Mouse (Mus musculus): ENCODE results near the gene Peli2. TPM values are rescaled to one million over a fixed set of nuclear protein-coding genes. Genes with fewer than 3 reads are reported as not detected.

Gene Peli2
- total RNA-seq, 1 experiment from 2014 or later: 6.6 TPM

- no peak for ATAC-seq (replicated peaks in 1 of 2; ENCODE audit: insufficient read depth in 1 of 2, low FRiP score in 2 of 2, low TSS enrichment in 1 of 2, low read depth in 1 of 2, poor library complexity in 2 of 2, severe bottlenecking in 2 of 2)
Measured at GRCm38 (mm10) chr14:48167020-48167419, 46.4 kb downstream of the Peli2 start.

GRCm38 (mm10) chr14:48168116-48168515, 47.5 kb downstream of the Peli2 start:
- ATAC-seq (replicated peaks in 1 of 2; ENCODE audit: insufficient read depth in 1 of 2, low FRiP score in 2 of 2, low TSS enrichment in 1 of 2, low read depth in 1 of 2, poor library complexity in 2 of 2, severe bottlenecking in 2 of 2): no peak

GRCm38 (mm10) chr14:48169970-48170369, 49.3 kb downstream of the Peli2 start:
- ATAC-seq (replicated peaks in 1 of 2; ENCODE audit: insufficient read depth in 1 of 2, low FRiP score in 2 of 2, low TSS enrichment in 1 of 2, low read depth in 1 of 2, poor library complexity in 2 of 2, severe bottlenecking in 2 of 2): no peak

DNA sequence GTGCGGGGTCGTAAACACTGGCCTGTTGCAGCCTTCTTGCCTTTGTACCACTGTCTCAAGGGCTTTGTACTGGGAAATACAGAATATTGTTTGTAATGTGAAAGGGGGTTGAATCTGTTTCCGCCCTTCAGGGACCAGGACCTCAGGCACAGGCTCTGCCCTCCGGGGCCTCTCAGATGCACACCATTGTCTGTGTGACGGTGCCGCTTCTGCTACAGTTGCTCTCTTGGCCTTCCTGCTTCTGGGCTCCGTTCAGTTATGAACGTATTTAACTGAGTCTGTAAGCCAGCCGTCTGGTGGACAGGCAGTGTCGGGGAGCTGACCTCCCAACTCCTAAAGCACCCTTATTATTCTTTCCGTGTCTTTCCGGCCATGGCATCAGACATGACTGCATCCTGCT, 50.6 kb downstream of the Peli2 start:
- no peak for ATAC-seq (replicated peaks in 1 of 2; ENCODE audit: insufficient read depth in 1 of 2, low FRiP score in 2 of 2, low TSS enrichment in 1 of 2, low read depth in 1 of 2, poor library complexity in 2 of 2, severe bottlenecking in 2 of 2)

- ATAC-seq (replicated peaks in 1 of 2; ENCODE audit: insufficient read depth in 1 of 2, low FRiP score in 2 of 2, low TSS enrichment in 1 of 2, low read depth in 1 of 2, poor library complexity in 2 of 2, severe bottlenecking in 2 of 2): peak in 1 of 2 experiments; percentile 60; a peak in 2 of 4 replicates
Measured at GRCm38 (mm10) chr14:48172026-48172425, 51.4 kb downstream of the Peli2 start.

DNA sequence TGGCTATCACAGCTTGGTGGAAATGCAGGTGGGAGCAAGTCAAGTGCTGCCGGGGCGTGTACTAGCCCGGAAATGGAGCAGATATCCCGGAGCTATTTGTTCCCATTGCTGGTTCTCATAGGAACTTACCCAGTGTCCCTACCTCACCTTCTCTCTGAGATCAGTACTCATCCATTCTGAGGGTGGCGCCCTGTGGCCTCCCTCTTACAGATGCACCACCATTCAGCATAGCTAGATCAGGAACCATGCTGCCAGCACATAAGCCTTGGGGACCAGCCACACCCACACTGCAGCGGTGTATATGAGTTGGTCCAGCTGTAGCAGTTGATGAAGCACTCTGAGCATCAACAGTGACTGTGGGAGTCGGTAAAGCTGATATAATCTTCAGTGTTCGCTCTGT, 52.3 kb downstream of the Peli2 start:
- no peak for ATAC-seq (replicated peaks in 1 of 2; ENCODE audit: insufficient read depth in 1 of 2, low FRiP score in 2 of 2, low TSS enrichment in 1 of 2, low read depth in 1 of 2, poor library complexity in 2 of 2, severe bottlenecking in 2 of 2)

DNA sequence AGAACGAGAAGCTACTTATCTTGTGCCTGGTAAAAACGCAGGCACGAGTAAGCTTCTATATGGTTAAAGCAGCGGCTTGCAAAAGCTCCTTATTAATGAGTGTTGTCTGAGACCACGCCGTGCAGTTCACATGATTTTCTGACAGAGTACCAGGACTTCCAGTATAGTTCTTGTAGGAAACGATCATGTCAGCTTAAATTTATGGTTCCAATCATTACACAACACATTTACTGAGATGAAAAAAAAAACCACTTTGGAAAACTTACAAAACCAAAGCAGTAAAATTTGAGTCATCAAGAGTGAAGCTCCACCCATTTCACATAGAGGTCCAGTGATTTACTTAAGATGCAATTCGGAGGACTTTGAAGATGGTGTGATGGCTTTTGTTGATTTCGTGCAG, 53.2 kb downstream of the Peli2 start:
- ATAC-seq (replicated peaks in 1 of 2; ENCODE audit: insufficient read depth in 1 of 2, low FRiP score in 2 of 2, low TSS enrichment in 1 of 2, low read depth in 1 of 2, poor library complexity in 2 of 2, severe bottlenecking in 2 of 2): no peak

GRCm38 (mm10) chr14:48174356-48174755, 53.7 kb downstream of the Peli2 start:
- ATAC-seq (replicated peaks in 1 of 2; ENCODE audit: insufficient read depth in 1 of 2, low FRiP score in 2 of 2, low TSS enrichment in 1 of 2, low read depth in 1 of 2, poor library complexity in 2 of 2, severe bottlenecking in 2 of 2): no peak

- ATAC-seq (replicated peaks in 1 of 2; ENCODE audit: insufficient read depth in 1 of 2, low FRiP score in 2 of 2, low TSS enrichment in 1 of 2, low read depth in 1 of 2, poor library complexity in 2 of 2, severe bottlenecking in 2 of 2): no peak
Measured at GRCm38 (mm10) chr14:48175115-48175514, 54.5 kb downstream of the Peli2 start.

- ATAC-seq (replicated peaks in 1 of 2; ENCODE audit: insufficient read depth in 1 of 2, low FRiP score in 2 of 2, low TSS enrichment in 1 of 2, low read depth in 1 of 2, poor library complexity in 2 of 2, severe bottlenecking in 2 of 2): peak; percentile 46 to 56; a peak in 2 of 4 replicates
Measured at GRCm38 (mm10) chr14:48178304-48178995, 57.8 kb downstream of the Peli2 start.

- ATAC-seq (replicated peaks in 1 of 2; ENCODE audit: insufficient read depth in 1 of 2, low FRiP score in 2 of 2, low TSS enrichment in 1 of 2, low read depth in 1 of 2, poor library complexity in 2 of 2, severe bottlenecking in 2 of 2): no peak
Measured at GRCm38 (mm10) chr14:48179021-48179420, 58.4 kb downstream of the Peli2 start.

GRCm38 (mm10) chr14:48186302-48186701, 65.7 kb downstream of the Peli2 start:
- ATAC-seq (replicated peaks in 1 of 2; ENCODE audit: insufficient read depth in 1 of 2, low FRiP score in 2 of 2, low TSS enrichment in 1 of 2, low read depth in 1 of 2, poor library complexity in 2 of 2, severe bottlenecking in 2 of 2): no peak

DNA sequence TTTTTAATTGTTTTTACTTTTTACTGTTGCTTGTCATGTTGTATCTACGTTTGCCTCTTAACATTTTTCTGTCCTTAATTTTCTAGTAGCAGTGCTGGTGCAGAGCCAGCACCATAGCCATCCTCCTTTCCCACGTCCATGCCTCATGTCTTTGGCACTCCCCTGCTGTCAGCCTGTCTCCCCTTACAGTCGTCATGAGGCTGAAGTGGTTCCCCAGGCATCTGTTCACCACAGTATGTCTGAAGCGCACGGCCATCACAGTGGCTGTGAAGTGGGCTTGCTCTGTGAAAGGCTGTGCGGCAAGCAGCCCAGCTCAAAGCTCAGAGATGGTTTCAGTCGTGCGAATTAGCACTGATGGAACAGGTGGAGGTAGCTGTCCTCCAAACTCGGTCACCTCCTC, 66.5 kb downstream of the Peli2 start:
- ATAC-seq (replicated peaks in 1 of 2; ENCODE audit: insufficient read depth in 1 of 2, low FRiP score in 2 of 2, low TSS enrichment in 1 of 2, low read depth in 1 of 2, poor library complexity in 2 of 2, severe bottlenecking in 2 of 2): no peak

GRCm38 (mm10) chr14:48189330-48189729, 68.7 kb downstream of the Peli2 start:
- ATAC-seq (replicated peaks in 1 of 2; ENCODE audit: insufficient read depth in 1 of 2, low FRiP score in 2 of 2, low TSS enrichment in 1 of 2, low read depth in 1 of 2, poor library complexity in 2 of 2, severe bottlenecking in 2 of 2): peak in 1 of 2 experiments; percentile 36; a peak in 1 of 4 replicates

DNA sequence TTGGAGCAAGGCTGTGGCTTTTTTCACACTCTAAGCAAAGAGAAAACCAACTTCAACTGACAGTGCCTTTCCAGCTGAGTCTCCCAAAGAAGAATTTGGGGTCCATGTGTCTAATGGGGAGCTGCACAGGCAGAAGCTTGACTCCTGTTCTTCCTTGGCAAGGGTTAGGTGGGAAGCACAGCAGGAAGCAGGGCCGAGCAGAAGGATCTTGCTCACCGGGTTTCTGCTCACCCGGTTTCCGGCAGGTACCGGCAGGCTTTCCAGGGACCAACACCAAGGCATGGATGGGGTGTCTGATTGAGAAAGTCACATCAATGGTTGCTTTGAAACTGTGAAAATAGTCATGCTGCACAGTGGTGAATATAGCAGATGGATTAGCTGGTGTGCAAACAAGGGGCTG, 70.3 kb downstream of the Peli2 start:
- no peak for ATAC-seq (replicated peaks in 1 of 2; ENCODE audit: insufficient read depth in 1 of 2, low FRiP score in 2 of 2, low TSS enrichment in 1 of 2, low read depth in 1 of 2, poor library complexity in 2 of 2, severe bottlenecking in 2 of 2)

DNA sequence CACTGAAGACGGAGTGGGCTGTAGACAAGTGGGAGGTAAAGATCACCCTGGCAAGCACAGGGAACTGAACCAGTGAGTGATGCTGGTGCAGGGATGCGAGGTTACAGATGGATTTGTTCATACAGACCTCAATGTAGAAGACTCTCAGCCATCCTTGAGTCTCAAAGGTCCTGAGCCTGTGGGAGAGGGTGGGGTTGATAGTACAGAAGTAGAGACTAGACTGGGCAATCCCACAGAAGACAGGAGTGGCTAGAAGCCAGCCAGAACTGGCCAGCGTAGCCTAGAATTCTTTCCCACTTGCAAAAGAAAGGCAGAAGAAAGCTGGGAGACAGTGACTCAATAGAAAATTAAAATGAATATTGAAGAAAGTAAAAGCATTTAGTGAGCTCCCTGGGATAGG, 71.3 kb downstream of the Peli2 start:
- ATAC-seq (replicated peaks in 1 of 2; ENCODE audit: insufficient read depth in 1 of 2, low FRiP score in 2 of 2, low TSS enrichment in 1 of 2, low read depth in 1 of 2, poor library complexity in 2 of 2, severe bottlenecking in 2 of 2): no peak

DNA sequence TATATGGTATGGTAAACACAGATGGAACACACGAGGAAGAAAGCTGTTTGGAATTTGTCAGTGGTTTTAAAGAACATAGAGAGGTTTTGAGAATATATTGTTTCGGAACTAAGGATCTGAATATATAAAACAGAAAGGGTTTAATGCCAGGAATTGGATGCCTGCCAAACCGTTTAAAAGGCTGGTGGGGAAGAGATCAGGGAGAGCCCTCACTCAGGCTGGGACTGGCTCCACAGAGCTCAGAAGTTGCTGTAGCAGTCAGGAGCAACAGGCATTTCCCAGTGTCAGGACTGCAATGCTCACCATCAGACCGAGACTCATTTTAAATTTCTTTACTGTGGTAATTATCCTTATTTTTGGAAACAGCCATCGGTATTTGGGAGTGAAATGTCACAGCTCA, 76.2 kb downstream of the Peli2 start:
- no peak for ATAC-seq (replicated peaks in 1 of 2; ENCODE audit: insufficient read depth in 1 of 2, low FRiP score in 2 of 2, low TSS enrichment in 1 of 2, low read depth in 1 of 2, poor library complexity in 2 of 2, severe bottlenecking in 2 of 2)

DNA sequence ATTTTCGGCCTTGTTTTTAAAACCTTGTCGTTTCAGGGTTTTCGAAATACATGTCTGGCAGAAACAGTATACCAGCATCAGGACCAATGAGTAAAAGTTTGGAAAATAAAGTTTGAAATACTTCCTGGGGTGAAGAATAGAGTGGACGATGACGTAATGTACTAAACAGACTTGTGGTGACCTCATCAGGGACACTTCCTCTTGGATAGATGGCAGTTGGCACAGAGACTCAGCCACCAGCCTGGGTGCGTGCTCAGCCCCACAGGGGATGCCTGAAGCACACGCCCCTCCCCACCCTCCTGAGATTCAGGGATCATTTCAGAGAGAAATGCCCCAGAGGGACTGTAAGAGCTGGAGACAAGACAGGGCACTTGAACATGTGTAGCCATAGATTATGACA, 76.7 kb downstream of the Peli2 start:
- 0 out of 4 replicates have a peak, but pooled peaks of 1 of the 2 experiments have one; percentile 22 for ATAC-seq (replicated peaks in 1 of 2; ENCODE audit: insufficient read depth in 1 of 2, low FRiP score in 2 of 2, low TSS enrichment in 1 of 2, low read depth in 1 of 2, poor library complexity in 2 of 2, severe bottlenecking in 2 of 2)

DNA sequence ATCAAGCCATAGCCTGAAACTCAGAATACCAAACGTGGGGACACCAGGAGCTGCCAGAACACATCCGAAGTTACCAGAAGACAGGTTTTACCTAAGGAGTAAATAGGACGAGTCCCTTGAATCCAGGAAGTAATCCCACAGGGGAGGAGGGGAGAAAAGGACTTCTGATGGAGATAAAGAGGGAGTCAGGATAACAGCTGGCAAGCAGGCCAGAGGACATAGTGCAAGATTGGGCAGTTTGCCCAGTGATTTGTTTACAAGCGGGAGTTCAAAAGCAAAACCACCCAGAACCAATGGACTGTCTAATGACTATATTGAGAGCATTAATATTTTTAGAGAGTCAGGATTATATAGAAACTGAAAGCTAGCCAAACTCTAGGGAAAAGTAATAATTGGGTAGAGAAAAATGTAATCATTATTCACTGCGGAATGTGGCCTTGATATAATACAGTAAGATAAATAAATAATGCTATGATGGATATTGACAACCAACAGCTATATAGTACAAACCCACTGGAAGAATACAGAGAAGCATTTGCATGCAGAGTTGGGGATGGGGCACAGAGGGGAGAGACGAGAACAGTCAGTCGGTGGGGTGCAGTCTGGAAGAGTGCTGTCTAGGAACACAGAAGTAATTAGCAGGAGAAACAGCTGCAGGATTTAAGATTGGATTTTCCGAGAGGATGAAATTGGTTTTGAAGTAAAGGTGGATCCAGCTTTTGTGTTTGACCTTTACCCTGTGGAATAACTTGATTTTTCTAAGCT, 77.7 kb downstream of the Peli2 start:
- ATAC-seq (replicated peaks in 1 of 2; ENCODE audit: insufficient read depth in 1 of 2, low FRiP score in 2 of 2, low TSS enrichment in 1 of 2, low read depth in 1 of 2, poor library complexity in 2 of 2, severe bottlenecking in 2 of 2): no peak

Data from hematopoietic stem cell, adult 5-6 weeks (primary cell).